Mouse (Mus musculus) WW6 (cell line): Measurements from ENCODE around the gene Ptprd.
"Not testable (repeated sequence)": the region's sequence is repeated elsewhere in the genome, so short reads cannot be mapped to it uniquely, and the experiment has no call there.

Experiments used
- DNase-seq: peaks from one replicate; pipeline ENCODE4 v3.0.0-alpha.2; 2013; ENCODE audit warnings: low read depth, low spot score

The Ptprd gene

DNA sequence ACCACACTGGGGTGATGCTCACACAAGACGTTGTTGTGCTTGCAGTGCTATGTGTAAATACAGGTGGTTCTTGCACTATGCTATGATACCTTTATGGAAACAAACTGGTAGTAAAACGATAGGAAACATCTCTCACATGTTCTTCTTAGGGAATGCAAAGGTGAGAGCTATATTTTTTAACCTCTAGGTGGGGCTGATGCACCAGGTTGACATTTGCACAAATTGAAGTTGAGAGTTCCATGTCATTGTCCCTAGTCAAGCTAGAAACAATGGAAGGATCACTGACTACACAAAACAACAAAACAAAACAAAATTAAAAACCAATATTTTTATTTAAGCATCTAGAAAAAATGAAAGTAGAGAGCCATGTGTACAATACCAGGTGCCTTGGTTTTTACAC is 250.1 kb downstream of the Ptprd start:
- peak; percentile 0 for DNase-seq

DNA sequence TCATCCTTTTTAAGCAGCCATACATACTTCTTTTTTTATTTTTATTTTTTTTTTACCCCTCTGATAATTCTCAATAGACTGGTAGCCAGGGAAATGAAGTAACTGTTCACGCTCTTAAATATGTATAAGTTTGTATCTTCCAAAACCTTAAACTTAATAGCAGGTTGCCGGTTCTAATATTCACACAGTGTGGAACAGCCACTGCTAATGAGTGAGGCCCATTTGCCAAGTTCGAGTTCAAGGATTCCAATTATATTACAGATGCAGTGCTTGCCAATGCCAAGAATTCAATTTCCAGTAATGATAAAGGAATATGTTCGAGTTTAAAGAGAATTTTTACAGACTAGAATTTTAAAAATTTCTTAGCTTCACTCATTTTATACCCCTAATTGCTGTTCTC is 322.3 kb downstream of the Ptprd start:
- no peak for DNase-seq

DNA sequence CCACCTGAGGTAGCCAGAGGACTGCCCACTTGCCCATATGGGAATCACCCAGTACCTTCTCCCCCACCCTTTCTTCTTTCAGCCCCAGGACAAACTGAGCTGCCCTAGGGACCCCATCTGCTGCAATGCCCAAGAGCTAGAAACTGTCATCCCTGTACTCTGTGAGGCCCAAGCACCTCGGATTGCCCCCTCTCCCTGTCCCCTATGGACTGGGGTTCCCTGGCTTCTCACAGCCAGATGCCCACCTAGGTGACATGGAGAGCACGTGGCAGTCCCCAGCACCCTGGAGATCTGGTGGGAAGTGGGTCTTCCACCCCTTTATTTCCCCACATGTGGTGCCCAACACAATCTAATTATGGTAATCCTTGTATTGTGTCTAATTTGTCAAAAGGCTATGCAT is 331.5 kb downstream of the Ptprd start:
- no peak for DNase-seq

DNA sequence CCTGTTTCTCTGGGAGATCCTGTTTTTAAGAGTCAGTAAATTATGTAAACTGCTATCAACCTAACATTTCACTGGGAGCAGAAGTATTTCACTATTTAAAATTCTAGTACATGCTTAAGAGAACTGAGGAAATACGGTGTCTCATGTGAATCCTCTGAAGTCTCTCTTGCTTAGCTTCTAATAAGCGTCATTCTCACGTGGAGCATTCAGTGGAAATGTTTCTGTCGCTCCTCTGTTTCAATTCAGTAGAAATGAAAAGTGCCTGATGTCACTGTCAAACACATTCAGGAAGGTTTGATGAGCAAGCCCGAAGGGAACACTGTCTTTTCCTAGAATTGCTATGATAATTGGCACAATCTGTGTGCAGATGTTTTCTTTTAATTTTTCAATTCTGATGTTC is 350.5 kb downstream of the Ptprd start:
- DNase-seq, result no peak

DNA sequence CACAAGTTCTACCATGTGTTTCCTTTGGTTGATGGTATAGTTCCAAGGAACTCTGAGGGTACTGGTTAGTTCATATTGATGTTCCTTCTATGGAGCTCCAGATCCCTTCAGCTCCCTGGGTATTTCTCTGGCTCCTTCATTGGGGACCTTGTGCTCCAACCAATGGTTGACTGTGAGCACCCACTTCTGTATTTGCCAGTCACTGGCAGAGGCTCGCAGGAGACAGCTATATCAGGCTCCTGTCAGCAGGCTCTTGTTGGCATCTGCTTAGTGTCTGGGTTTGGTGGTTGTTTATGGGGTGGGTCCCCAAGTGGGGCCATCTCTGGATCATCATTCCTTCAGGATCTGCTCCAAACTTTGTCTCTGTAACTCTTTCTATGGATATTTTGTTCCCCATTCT is 414.4 kb downstream of the Ptprd start:
- DNase-seq, result not testable (repeated sequence)

DNA sequence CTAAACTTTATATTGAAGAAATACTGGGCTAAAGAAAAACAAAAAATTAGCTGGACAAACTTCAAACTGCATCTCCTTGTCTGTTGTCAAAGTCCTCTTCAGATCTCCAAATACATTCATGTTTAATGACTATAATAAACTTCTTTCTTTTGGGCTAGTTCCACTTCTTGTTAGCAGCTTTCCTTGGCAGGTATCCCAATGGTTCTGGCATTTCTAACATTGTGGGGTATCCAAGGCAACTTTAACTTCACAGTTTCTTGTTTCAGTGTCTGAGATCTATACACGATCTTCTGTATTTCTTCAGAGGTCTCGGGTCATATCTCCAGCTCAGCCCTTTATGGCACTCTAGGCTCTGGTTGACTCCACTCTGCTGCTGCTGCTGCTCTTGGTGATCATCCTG is 434.5 kb downstream of the Ptprd start:
- no peak for DNase-seq

DNA sequence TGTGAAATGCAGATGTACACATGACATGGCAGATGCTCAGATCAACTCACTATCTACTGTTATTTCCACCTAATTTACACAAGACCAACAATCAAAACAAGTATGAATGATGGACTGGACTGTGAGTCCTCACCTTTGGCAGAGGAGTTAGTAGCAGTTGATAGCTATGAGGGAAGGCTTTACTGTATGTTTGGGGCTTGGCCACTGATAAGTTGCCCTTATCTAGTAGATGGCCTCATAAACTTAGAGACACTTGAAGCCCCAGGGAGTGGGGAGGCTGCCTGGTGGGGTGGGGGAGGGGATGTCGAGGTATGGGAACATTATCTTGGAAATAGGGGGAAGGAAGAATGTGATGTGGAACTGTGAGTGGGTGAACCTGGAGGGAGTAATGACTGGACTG is 448.0 kb downstream of the Ptprd start:
- no peak for DNase-seq

DNA sequence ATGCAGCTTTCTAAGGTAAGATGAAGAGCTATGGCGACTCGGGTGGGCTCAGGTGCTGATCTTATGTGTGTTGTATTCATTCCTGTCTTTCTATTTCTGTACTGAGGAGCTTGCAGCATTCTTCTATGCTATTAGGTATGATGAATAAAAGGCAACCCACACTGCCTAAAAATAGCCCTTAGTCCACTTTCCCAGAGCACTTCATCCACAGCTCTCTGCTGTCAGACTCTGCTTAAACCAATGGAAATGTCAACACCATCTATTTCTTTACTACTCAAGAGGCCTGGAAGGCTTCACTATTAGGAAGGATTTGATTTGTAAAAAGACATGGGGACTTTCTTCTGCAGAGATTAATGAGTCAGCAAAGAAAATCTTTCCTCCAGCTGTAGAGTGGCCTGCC is 468.4 kb downstream of the Ptprd start:
- no peak for DNase-seq

DNA sequence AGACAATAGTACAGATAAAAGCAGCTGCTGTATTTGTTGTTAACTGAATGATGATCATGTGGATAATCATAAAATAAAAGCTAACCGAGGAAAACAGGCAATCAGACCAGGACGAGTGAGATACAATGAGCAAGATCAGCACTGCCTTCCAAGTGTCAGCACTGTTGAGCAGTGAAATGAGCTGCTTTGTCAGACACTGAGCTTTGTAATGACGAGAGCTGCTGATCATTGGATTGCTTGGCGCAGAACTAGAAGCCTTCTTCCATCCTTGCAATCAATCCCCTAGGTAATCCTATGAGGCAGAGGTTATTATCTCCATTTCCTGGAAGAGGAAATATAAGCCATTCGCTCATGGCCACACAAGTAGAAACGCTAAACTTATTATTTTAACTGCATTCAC is 489.9 kb downstream of the Ptprd start:
- DNase-seq, result no peak

DNA sequence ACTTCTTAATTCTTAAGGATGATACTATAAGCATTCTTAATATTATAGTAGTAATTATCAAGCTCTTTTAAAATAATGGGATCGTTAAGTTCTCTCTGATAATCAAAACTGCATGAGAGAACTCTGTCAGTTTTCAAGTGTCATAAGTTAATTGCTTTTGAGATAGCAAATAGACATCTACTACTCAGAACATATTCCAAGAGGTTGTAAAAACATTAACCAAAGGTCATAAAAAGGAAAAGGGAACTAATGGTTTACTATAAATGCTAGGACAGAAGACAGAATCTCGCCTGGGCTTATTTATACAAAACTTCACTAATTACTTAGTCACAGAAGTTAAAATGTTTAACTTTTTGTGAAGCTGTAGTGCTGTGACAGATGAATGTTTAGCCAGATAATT is 494.0 kb downstream of the Ptprd start:
- DNase-seq, result no peak

DNA sequence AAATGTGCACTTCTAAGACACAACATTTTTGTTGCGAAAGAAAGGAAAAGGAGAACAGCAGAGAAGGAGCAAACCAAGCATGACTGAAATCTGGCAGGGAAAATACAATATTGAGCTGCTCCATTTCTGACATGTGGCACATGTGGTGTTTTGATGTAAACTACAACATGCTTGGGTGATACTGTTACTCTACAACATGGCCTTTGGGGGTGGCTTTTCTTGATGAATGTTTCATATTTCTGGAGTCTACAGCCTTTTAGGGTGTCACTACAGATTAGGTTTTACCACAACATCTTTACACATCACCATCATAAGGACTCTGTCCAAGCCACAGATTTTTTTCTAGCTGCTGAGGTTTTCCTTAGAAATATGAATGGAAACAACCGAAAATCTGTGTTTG is 501.5 kb downstream of the Ptprd start:
- DNase-seq, result no peak

DNA sequence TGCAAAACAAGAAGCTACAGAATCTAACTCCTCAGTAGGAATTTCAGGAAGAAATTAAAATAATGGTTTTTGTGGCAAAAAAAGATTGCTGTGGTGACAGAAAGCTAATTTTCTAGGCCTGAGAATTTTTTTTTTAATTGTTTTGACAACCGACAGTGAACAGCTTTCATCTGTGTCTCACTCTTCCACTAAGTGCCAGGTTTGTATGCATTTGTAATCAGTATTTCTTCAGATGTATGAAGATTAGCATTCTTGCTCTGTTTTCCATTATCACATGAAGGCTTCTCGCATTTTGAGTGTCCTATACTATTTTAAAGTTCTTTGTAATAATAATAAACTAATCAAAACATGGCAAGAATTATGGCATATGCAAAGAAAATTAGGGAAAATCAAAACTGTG is 513.5 kb downstream of the Ptprd start:
- DNase-seq, result no peak

DNA sequence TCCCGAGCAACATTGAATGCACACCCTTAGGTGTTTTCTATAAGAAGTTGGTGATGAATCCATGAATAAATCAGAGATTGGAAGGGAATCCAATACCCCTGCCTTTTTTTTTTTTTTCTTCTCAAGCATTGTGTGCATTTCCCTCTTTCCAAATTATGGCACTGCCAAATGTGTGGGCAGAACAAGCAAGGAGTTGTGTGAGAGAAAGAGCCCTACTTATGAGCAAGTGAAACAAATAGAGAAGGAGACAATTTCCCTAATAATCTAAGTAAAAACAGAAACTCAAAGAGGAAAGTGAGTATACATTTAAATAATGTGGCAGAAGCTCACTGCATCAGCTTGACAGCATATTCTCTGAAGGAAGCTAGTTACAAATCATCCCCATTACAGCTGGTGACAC is 536.0 kb downstream of the Ptprd start:
- DNase-seq, result no peak

DNA sequence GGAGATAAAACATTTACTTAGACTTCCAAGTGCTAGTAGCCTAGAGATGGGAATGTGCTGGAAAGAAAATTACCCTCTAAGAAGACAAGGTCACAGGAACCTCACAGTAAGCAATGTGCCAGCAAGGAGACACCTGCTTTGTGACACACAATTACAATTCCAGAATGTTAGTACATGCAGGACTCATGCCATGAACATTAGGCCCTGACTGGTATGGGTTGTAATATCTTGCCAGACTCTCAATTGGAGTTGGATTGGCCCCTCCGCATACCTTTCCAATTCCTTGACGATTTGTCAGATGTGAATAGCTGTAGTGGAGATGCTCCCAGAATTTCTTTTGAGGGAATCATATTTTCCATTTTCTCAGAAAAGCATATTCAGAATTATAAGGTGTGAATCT is 547.0 kb downstream of the Ptprd start:
- DNase-seq, result no peak

DNA sequence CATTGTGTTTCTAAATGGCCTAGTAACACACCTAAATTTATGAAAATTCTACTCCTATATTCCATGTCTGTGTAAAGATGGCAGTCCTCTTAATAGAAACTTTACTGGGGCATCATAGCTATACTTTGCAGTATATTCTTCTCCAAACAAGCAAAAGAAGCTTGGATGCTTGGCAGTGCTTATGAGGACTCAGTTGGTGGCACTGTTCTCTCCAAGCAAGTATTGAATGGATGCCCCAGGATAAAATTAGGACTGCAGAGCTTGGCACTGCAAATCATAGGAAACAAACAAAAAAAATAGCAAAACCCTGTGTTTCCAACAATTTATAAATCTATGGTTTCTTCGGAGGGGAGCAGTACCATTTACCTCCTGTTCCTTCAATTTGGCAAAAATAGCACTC is 549.5 kb downstream of the Ptprd start:
- DNase-seq, result no peak

DNA sequence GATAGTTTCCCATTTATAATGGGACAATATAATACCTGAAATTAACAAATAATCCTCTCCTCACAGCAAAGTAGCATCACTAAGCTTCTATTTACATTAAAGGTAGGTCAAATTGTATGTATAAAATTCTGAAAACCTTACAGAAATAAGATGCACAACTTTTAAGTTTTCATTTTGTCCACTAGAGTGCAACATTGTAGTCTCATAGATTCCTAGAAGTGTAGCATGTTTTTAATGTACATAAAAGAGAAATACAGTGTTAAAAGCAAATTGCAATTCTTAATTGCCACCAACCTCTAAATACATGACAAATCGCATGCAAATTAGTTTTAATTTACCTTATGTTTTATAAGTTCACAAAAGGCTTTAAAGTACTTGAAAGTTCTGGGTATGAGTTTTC is 556.1 kb downstream of the Ptprd start:
- no peak for DNase-seq

DNA sequence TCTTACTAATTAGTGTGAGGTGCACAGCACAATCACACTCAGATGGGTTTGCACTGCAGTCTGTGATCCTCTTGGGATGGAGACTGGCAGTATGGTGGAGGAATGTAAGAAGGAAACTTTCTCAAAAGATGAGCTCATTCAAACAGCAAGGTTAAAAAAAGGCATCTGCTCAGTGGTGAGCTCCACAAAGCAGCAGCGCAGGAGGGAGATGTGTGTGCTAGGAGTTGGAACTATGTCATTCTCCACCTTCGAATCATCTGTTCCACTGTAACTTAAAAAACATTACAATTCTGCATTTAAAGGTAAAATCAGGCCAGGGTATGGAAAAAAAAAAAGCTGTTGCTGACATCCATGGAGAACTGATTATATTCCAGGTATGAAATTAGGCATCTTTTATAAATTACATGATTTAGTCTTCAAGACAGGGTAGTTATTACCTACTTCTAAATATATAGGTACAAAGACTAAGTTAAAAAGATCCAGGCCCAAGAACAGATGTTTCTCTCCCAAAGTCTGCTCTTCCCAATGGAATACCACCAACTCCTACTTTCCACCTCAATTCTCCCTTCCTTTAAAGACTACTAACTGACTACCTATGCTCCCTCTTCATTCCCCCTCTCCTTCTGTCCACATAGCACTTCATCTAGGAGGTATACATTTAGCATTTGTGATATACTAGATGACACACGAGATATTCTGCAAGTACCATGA is 562.0 kb downstream of the Ptprd start:
- DNase-seq, result no peak

DNA sequence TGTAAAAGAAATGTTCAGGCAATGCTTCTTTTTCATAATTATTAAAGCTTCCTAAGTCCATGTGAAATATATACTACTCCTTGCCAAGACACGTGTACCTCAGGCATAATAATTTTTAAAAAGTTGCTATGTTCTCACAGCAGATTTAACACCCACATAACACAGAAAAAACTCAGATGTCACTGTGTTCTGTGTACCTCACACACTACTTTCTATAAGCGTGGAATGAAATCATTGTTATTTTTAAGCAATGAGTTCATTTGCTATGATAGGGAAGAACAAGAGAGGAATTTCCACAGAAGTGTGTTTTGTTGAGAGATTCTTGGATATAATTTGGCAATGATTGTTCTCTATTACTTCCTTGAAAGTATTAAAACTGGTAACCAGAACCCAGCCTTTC is 562.9 kb downstream of the Ptprd start:
- no peak for DNase-seq

DNA sequence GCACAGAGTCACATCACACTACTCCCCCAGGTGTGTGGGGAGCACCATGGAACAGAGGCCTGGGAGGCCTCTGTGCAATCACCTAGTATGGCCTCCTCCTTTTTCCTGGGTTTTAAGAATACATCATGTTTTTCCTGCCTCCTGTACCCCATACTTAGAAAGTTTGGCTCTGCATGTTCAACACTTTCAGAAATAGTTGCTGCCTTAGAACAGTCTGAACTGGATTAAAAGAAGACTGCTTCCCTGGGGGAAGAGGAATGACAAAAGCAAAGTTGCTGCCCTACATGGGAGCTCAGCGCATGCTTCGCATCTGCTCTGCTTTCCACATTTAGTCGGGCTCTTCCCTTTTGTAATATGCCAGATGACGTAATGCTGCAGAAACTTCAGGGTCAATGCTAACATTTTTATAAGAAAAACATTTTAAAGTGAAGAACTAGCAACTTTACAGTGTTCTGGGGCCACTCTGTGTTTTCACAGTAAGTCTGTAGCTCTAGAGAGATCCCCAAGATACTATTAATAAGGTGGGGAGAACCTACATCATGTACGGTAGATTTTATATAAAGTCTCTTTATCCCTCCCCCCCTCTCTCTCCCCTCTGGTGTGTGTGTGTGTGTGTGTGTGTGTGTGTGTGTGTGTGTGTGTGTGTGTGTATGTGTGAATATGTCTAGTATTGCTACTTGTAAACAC is 564.2 kb downstream of the Ptprd start:
- no peak for DNase-seq

DNA sequence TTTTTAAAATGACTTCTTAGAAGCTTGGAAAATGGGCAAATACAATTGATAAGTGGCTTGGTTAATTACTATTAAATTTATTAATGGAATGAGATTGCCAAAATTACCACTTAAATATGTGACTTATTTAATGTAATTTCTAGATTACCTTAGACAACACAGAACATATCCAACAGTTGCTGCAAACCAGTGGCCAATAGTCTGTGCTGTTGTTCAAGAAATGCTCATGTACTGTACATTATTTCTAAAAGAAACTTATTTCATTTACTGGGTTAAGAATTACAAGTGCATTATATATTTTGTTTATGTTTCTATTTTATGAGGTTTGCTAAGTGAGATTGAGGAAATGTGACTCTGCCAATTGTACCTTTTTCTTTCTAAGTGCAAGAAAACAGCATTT is 567.3 kb downstream of the Ptprd start:
- DNase-seq, result no peak

DNA sequence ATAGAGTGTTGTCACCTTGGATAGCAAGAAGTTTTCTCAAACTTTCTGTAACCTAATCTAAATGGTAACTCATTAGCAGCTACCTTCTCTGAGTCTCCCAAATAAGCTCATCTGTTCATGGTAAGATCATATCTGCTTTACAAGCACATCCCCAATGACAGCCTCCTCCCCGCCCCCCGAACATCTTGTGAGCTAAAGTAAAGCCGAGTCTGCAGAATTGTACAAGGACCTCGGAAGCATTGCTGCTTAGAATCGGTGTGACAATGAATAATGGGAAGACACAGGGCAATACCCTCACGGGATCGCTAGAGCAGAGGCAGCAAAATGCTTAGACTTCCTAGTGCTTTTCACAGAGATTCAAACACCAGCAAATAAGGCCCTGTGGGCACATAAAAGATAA is 571.7 kb downstream of the Ptprd start:
- DNase-seq, result no peak

DNA sequence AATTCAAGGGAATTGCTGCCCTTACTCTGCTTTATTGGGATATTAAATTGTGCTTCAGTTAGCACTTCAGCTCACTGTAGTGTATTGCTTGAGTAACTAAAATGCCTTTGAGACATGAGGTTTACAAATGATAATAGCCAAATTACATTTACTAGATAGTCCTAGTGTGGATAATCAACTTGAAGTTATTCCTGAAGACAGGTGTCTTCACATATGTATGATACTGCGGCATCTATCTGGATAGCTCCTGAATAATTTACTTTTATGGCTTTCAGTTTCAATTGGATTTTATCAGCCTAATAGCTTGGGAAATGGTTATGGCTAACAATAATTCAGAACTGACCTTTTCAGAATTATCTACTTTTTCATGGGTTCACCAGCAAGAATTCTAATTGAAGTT is 598.6 kb downstream of the Ptprd start:
- DNase-seq, result no peak

DNA sequence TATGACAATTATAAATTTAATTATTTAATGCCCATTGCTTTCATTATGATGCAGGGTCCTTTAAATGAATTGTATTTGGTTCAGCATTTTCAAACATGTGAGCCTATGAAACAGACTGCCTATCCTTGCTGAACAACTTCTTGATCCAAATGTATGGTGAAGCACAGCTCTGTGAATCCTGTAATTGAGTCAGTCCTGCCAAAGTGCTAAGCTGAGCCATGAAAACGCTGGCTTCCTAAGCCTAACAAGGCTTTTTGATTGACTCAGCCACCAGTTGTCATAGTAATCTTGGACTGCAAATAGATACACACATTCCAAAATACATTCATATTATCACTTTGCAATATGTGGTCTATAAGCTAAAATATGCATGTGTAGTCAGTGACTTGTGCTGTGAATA is 625.1 kb downstream of the Ptprd start:
- DNase-seq, result no peak

DNA sequence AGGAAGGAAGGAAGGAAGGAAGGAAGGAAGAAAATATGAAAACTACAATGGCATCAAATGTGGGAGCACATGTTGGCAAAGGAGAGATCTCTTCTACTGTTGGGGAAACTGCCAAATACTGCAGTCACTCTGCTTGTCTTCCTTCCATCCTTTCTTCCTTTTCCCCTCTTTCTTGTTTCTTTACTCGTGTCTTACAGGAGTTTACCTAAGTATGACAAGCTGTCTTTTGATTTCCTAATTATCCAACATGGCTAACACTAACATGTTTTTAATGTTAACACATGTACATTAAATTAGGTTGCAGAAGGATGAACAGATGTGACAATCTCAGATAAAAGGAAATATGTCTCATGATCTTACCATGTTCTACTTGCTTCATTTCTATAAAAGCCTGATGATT is 625.5 kb downstream of the Ptprd start:
- DNase-seq, result no peak
